Mouse (Mus musculus): Measurements from ENCODE around the gene Casz1.

Gene Casz1

GRCm38 (mm10) chr4:148938546-148938945 is 134.3 kb downstream of the Casz1 start:
- DNase-seq (ENCODE audit: low spot score) = peak; percentile 66

GRCm38 (mm10) chr4:148940674-148941211 is 136.5 kb downstream of the Casz1 start:
- peak; percentile 81 for DNase-seq (ENCODE audit: low spot score)

GRCm38 (mm10) chr4:148941321-148941720 is 137.1 kb downstream of the Casz1 start:
- DNase-seq (ENCODE audit: low spot score) = no peak

- DNase-seq (ENCODE audit: low spot score) = no peak
Observed at GRCm38 (mm10) chr4:148943099-148943498, 138.9 kb downstream of the Casz1 start.

GRCm38 (mm10) chr4:148945476-148945881 is 141.2 kb downstream of the Casz1 start:
- DNase-seq (ENCODE audit: low spot score) = no peak

- no peak for DNase-seq (ENCODE audit: low spot score)
Observed at GRCm38 (mm10) chr4:148946071-148946470, 141.8 kb downstream of the Casz1 start.

GRCm38 (mm10) chr4:148947833-148948388 is 143.7 kb downstream of the Casz1 start:
- DNase-seq (ENCODE audit: low spot score) = no peak

GRCm38 (mm10) chr4:148950487-148950886 is 146.3 kb downstream of the Casz1 start:
- DNase-seq (ENCODE audit: low spot score) = no peak

GRCm38 (mm10) chr4:148950932-148951650 is 146.9 kb downstream of the Casz1 start:
- DNase-seq (ENCODE audit: low spot score) = no peak

GRCm38 (mm10) chr4:148951821-148952291 is 147.6 kb downstream of the Casz1 start:
- no peak for DNase-seq (ENCODE audit: low spot score)

GRCm38 (mm10) chr4:148952328-148953222 is 148.3 kb downstream of the Casz1 start:
- no peak for DNase-seq (ENCODE audit: low spot score)

- DNase-seq (ENCODE audit: low spot score) = peak; percentile 71
Observed at GRCm38 (mm10) chr4:148955131-148955813, 151.0 kb downstream of the Casz1 start.

- DNase-seq (ENCODE audit: low spot score) = no peak
Observed at GRCm38 (mm10) chr4:148960011-148960410, 155.8 kb downstream of the Casz1 start.

- no peak for DNase-seq (ENCODE audit: low spot score)
Observed at GRCm38 (mm10) chr4:148961081-148961480, 156.9 kb downstream of the Casz1 start.

GRCm38 (mm10) chr4:148962096-148962495 is 157.9 kb downstream of the Casz1 start:
- DNase-seq (ENCODE audit: low spot score) = no peak

- no peak for DNase-seq (ENCODE audit: low spot score)
Observed at GRCm38 (mm10) chr4:148964541-148965310, 160.5 kb downstream of the Casz1 start.

GRCm38 (mm10) chr4:148966132-148966531 is 161.9 kb downstream of the Casz1 start:
- no peak for DNase-seq (ENCODE audit: low spot score)

GRCm38 (mm10) chr4:148968859-148969258 is 164.6 kb downstream of the Casz1 start:
- DNase-seq (ENCODE audit: low spot score) = no peak

- DNase-seq (ENCODE audit: low spot score) = peak; percentile 74
Observed at GRCm38 (mm10) chr4:148969610-148970009, 165.4 kb downstream of the Casz1 start.

- DNase-seq (ENCODE audit: low spot score) = no peak
Observed at GRCm38 (mm10) chr4:148970742-148971141, 166.5 kb downstream of the Casz1 start.
